Mouse (Mus musculus) 3T3-L1 (cell line): ENCODE data around the gene Zkscan5.
A peak's percentile ranks its signal among the peaks of the same experiment; 100 is the strongest.
"Not testable (repeated sequence)": the region's sequence is repeated elsewhere in the genome, so short reads cannot be mapped to it uniquely, and the experiment has no call there.

Experiments used
- DNase-seq: peaks from one replicate; pipeline ENCODE4 v3.0.0-alpha.2; 2015; ENCODE audit warnings: low read depth, low spot score

The Zkscan5 gene

DNA sequence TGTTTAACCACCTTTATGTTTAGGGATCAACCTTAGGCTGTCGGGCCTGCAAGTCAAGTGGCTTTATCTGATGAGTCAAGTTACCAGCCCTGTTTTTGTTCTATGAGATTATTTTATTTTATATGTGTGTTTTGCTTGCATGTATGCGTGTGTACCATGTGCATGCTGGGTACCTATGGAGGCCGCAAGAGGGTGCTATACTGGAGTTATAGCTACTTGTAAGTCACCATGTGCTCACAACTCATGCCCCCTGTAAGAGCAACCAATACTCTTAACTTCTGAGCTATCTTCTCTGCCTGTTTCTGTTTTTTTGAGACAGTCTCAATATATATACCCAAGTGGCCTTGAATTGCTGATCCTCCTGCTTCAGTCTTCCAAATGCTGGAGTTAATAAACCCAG lies 9.1 kb downstream of the Zkscan5 start:
- DNase-seq, result no peak

GRCm38 (mm10) chr5:145214679-145215078 lies 10.3 kb downstream of the Zkscan5 start:
- DNase-seq, result peak; percentile 56

DNA sequence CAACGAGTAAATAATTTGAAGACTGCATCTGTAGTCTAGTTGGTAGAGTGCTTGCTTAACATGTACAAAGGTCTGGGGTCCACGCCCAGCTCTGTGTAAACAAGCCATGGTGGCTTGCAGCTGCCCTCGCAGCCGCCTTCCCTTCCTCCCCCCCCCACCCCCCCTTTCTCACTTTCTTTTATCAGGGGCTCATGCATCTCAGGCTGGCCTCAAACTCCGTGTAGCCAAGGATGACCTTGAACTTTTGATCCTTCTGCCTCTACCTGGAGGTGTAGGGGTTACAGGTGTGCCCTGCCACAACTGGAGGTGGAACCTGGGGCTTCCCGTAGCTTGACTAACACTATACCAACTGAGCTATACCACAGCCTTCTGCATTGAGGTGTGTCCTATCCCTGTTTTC lies 13.4 kb downstream of the Zkscan5 start:
- no peak for DNase-seq

- DNase-seq, result no peak
Observed at GRCm38 (mm10) chr5:145218206-145218605, 13.8 kb downstream of the Zkscan5 start.

- DNase-seq, result no peak
Observed at GRCm38 (mm10) chr5:145218671-145219070, 14.3 kb downstream of the Zkscan5 start.

- no peak for DNase-seq
Observed at GRCm38 (mm10) chr5:145219981-145220380, 15.6 kb downstream of the Zkscan5 start.

- DNase-seq, result peak; percentile 85
Observed at GRCm38 (mm10) chr5:145222840-145223239, 18.5 kb downstream of the Zkscan5 start.

DNA sequence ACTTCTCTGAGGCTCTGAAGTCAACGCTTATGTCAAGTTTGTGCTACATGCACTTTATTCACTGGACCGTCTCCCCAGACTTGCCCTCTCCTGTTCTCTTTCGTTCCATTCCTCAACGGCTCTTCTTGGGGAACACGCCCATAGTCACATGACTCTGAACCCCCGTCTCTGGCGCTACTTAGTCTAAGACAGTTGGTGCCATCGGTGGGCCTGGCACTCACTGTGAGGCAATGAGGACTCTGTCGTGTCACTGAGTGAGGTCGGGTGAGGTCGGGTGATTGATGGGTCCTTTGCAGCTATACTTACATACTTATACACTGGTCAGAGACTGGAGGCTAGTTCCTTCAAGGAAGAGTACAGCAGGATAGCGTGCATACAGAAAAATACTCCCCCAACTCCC lies 19.0 kb downstream of the Zkscan5 start:
- no peak for DNase-seq

DNA sequence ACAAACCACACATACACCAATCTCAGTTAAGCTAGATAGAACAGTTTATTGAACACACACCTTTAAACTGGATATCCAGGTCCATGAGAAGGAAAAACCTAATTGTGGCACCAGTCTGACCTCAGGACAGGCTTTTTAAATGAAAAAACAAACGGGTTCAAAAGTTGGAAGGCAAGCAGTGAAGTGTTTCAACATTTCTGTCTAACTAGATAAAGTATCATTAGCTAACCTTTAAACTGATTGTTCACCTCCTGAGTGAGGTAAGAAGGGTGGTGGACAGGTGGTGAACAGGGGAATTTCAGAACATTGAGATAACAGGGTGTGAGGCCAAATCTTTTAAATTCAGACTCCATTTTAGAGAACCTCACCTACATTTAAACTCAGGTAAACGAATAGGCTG lies 22.1 kb downstream of the Zkscan5 start:
- DNase-seq, result no peak

GRCm38 (mm10) chr5:145229283-145229682 lies 24.9 kb downstream of the Zkscan5 start:
- not testable (repeated sequence) for DNase-seq

DNA sequence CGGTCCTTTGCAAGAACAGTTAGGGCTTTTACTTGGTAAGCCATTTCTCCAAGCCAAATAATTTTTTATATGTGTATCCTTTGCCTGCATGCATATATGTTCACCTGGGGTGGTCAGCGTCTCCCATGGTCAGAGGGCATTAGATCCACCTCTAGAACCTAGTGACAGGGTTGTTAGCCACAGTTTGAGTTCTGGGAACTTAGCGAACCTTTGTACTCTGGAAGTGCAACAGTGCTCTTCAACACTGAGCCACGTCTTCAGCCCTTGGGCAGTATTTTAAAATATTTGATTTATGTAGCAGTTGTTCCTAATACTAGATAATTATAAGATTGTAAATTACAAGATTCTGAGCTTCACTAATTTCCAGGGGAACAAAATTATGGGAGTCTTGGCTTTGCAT lies 26.3 kb downstream of the Zkscan5 start:
- no peak for DNase-seq

GRCm38 (mm10) chr5:145231367-145231871 lies 27.1 kb downstream of the Zkscan5 start, which contains the start of gene Zfp655:
Zfp655 (plus strand) TSS chr5:145231715.
- DNase-seq, result peak; percentile 98

- peak; percentile 72 for DNase-seq
Observed at GRCm38 (mm10) chr5:145231893-145232411, 27.6 kb downstream of the Zkscan5 start.

GRCm38 (mm10) chr5:145234636-145235035 lies 30.3 kb downstream of the Zkscan5 start:
- DNase-seq, result peak; percentile 79

- no peak for DNase-seq
Observed at GRCm38 (mm10) chr5:145249520-145249919, 45.2 kb downstream of the Zkscan5 start.
